Mouse (Mus musculus): ENCODE measurements at regions not wholly inside any gene's neighbourhood (a gene's known extent, or its start where the extent isn't known, plus 50 kb on each side); places are given as distances from the start of the nearest gene placed in this dataset.

DNA sequence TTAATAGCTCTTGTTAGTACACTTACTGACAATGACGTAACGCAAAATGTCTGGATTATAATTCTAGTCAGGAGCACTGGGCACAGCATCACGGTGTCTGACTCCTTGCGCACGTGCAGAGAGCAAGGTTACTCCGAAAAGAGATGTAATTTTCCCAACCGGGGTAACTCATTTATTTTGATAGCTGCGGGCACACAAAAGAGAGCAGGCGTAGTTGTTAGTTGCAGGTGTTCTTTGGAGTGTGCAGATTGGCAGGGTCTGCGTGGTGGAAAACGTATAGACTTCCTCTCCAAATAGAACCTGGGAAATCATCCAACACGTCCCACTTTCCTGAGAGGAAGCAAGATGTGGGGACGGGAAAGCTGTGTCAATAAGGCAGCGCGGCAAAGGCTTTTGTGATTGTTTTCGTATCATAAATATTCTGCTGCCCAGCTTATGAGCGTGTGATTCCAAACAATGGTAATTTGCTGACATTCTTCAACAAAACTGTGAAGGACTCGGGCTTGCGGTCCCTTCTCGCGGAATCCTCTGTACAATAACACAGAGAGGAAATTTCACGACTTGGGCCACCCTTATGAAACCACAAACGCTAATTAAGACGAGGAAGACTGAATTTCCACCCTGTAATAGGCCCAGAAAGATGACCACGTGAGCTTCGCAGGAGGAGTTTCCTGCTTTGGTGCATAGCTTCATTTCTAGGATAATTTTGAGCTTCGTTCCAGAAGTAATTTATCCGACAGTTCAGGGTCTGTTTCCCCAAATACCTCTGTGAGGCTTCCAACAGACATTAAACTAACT lies 163.3 kb downstream of the Plk2 start:
- Histone ChIP-seq H3K4me1 (ENCODE audit: control insufficient read depth, insufficient read depth, low read length) (peaks cover 24% of the 10 kb centered on the region), H3K27ac (ENCODE audit: insufficient read depth, low read depth, low read length) (no peak overlapping the region), H3K4me3 (ENCODE audit: insufficient read depth, low read length) (no peak overlapping the region)
- no peak for TF ChIP-seq CTCF (IDR thresholded peaks at IDR 0.05; ENCODE audit: low read depth, low read length)

DNA sequence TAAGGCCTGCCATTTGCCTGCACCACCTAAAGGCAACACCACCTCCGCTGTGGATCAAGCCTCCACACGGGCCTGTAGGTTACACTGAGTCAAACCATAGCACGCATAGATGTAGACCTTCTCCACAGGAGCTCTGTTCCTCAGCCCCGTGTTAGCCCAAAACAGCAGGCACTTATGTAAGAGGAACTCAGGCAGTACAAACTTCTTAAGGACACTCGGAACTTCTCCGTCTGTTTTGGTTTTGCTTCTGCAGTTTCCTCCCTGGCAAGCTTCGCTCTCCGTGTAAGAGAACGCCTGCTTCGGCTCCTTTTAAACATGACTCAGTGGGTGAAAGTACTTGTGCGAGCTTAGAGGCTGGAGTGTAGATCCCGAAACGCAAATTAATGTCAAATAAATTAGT lies 165.7 kb downstream of the Plk2 start:
- TF ChIP-seq POLR2A (IDR thresholded peaks at IDR 0.05; ENCODE audit: borderline replicate concordance, low read depth, low read length): no peak
- no peak for TF ChIP-seq CTCF (IDR thresholded peaks at IDR 0.05; ENCODE audit: low read depth, low read length)
- peak overlapping the region; percentile 25 for H3K27ac ChIP-seq (ENCODE audit: insufficient read depth, low read depth, low read length)
- H3K4me3 ChIP-seq (ENCODE audit: insufficient read depth, low read length): peak overlapping the region; percentile 14
- peaks cover 25% of the 10 kb centered on the region for H3K4me1 ChIP-seq (ENCODE audit: control insufficient read depth, insufficient read depth, low read length)

DNA sequence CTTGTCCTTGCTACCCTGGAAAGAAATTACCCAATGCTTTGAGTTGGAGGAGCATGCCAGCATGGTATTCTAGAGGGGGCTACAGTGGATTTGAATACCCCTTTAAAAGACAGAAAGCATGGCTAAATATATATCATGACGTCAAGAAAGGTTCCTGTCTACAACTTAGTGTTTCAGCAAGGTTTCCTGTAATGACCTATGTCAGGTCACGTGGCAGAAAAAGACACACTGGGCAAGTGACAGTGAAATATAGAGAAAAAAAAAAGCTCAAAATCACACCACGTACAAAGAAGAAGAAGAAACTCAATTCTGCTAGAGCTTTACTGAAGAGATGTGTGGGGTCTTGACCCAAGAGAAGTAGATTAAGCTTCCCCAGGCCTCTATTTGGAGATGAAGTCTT lies 167.7 kb downstream of the Plk2 start:
- Histone ChIP-seq H3K27ac (ENCODE audit: insufficient read depth, low read depth, low read length) (no peak overlapping the region), H3K4me1 (ENCODE audit: control insufficient read depth, insufficient read depth, low read length) (peaks cover 25% of the 10 kb centered on the region), H3K4me3 (ENCODE audit: insufficient read depth, low read length) (no peak overlapping the region)
- TF ChIP-seq POLR2A (IDR thresholded peaks at IDR 0.05; ENCODE audit: borderline replicate concordance, low read depth, low read length) (no peak), CTCF (IDR thresholded peaks at IDR 0.05; ENCODE audit: low read depth, low read length) (no peak)

DNA sequence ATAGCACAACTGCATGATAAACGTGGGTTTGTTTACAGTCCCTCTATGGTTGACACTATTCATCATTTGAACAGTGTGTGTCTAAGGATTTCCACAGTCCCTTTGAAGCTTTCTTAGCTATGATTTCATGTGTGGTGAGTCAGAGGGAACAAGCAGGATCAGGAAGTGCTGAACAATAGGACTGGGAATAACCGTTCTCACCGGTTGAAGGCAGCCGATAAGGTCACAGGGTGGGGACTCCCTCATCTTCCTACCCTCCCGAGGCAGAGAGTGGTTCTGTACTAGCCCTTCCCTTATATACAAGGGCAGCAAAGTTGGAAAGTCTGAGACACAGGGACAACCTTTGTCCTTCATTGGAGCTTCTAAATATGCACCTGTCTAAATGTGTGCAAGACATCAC lies 168.1 kb downstream of the Plk2 start:
- H3K27ac ChIP-seq (ENCODE audit: insufficient read depth, low read depth, low read length): no peak overlapping the region
- TF ChIP-seq POLR2A (IDR thresholded peaks at IDR 0.05; ENCODE audit: borderline replicate concordance, low read depth, low read length): no peak
- no peak for TF ChIP-seq CTCF (IDR thresholded peaks at IDR 0.05; ENCODE audit: low read depth, low read length)
- peaks cover 25% of the 10 kb centered on the region for H3K4me1 ChIP-seq (ENCODE audit: control insufficient read depth, insufficient read depth, low read length)
- no peak overlapping the region for H3K4me3 ChIP-seq (ENCODE audit: insufficient read depth, low read length)

DNA sequence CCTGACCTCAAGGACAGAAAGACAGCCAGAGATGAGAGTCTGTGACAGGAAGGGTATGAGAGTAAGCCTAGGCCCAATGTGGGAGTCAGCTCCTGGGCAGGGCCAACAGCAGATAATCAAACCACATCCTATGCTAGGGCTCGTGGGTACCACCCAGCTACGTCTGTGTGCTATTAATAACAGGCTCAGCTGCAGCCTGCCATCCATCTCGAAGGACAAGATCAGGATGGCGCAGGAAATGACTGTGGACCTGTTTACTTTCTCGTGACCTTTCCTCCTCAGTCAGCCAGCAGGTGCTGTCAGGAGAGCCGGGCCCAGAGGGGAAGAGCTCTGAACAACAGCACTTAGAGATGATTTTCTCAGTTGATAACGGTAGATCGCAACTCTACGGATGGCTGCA lies 169.1 kb downstream of the Plk2 start:
- Histone ChIP-seq H3K4me1 (ENCODE audit: control insufficient read depth, insufficient read depth, low read length) (peaks cover 33% of the 10 kb centered on the region), H3K4me3 (ENCODE audit: insufficient read depth, low read length) (no peak overlapping the region), H3K27ac (ENCODE audit: insufficient read depth, low read depth, low read length) (no peak overlapping the region)
- TF ChIP-seq POLR2A (IDR thresholded peaks at IDR 0.05; ENCODE audit: borderline replicate concordance, low read depth, low read length) (no peak), CTCF (IDR thresholded peaks at IDR 0.05; ENCODE audit: low read depth, low read length) (no peak)

DNA sequence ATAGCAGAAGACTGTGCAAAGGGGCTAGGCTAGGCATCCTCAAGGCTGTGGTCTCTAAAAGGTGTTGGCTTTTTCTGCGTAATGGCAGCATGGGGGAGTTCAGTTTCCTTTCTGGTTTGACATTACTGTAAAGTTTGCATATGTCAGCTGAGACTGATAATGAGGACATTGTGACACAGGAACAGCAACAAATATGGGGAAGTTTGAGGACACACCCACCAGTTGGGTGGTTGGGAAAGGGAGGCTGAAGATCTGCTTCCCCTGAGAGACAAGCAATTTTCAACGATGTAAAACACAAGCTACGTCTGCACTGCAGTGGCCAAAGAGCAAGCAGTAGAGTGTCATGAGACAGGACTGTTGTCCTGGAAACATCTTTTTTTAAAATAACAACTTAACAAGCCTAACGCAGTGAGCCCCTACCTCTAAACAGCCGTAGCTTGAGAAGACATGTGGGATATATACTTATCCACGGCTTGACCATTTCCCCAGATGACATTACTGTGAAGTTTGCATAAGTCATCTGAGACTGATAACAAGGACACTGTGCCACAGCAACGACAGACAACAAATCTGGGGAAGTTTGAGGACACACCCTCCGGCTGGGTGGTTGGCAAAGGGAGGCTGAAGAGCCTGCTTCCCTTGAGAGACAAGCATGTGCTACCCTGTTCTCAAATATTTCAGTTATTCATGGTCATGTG lies 173.8 kb downstream of the Plk2 start:
- peak overlapping the region; percentile 87 for H3K27ac ChIP-seq (ENCODE audit: insufficient read depth, low read depth, low read length)
- H3K4me1 ChIP-seq (ENCODE audit: control insufficient read depth, insufficient read depth, low read length): peaks cover 17% of the 10 kb centered on the region
- H3K4me3 ChIP-seq (ENCODE audit: insufficient read depth, low read length): no peak overlapping the region
- TF ChIP-seq CTCF (IDR thresholded peaks at IDR 0.05; ENCODE audit: low read depth, low read length) (no peak), POLR2A (IDR thresholded peaks at IDR 0.05; ENCODE audit: borderline replicate concordance, low read depth, low read length) (no peak)

DNA sequence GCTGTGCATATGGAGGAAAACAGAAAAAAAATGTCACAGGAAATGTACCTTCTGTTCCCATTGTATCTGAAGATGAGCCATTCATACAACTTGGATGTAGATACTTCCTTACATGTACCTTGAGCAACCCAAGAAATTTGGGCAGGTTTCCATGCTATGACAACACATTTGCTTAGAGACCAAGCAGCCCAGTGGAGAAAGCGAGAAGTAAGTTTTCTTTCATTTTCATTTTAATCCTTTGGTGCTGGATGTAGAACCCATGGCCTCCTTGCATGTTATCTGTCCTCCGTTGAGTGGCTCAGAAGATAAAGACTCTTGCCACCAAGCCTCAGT lies 174.3 kb downstream of the Plk2 start:
- Histone ChIP-seq H3K27ac (ENCODE audit: insufficient read depth, low read depth, low read length) (peak overlapping the region; percentile 87), H3K4me3 (ENCODE audit: insufficient read depth, low read length) (no peak overlapping the region), H3K4me1 (ENCODE audit: control insufficient read depth, insufficient read depth, low read length) (peaks cover 17% of the 10 kb centered on the region)
- no peak for TF ChIP-seq POLR2A (IDR thresholded peaks at IDR 0.05; ENCODE audit: borderline replicate concordance, low read depth, low read length)
- TF ChIP-seq CTCF (IDR thresholded peaks at IDR 0.05; ENCODE audit: low read depth, low read length): no peak

DNA sequence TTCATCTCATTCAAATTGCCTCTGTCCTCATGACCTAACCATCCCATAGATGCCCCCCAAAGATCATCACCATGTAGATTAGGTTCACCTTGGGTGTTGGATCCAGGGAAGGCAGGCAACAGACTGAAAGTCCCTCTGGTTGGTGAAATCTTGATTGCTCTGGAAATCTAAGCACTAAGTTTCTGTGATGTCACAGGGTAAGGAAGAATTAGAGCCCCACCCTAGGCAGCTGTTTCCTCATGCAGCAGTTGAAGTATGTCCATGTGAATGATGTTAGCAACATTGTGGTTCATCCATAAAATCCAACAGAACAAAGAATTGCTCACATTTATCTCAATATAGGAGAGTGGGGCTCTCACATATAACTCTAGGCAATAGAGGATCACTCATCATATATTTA lies 175.5 kb downstream of the Plk2 start:
- Histone ChIP-seq H3K4me3 (ENCODE audit: insufficient read depth, low read length) (no peak overlapping the region), H3K4me1 (ENCODE audit: control insufficient read depth, insufficient read depth, low read length) (peaks cover 17% of the 10 kb centered on the region), H3K27ac (ENCODE audit: insufficient read depth, low read depth, low read length) (no peak overlapping the region)
- no peak for TF ChIP-seq CTCF (IDR thresholded peaks at IDR 0.05; ENCODE audit: low read depth, low read length)
- TF ChIP-seq POLR2A (IDR thresholded peaks at IDR 0.05; ENCODE audit: borderline replicate concordance, low read depth, low read length): no peak

DNA sequence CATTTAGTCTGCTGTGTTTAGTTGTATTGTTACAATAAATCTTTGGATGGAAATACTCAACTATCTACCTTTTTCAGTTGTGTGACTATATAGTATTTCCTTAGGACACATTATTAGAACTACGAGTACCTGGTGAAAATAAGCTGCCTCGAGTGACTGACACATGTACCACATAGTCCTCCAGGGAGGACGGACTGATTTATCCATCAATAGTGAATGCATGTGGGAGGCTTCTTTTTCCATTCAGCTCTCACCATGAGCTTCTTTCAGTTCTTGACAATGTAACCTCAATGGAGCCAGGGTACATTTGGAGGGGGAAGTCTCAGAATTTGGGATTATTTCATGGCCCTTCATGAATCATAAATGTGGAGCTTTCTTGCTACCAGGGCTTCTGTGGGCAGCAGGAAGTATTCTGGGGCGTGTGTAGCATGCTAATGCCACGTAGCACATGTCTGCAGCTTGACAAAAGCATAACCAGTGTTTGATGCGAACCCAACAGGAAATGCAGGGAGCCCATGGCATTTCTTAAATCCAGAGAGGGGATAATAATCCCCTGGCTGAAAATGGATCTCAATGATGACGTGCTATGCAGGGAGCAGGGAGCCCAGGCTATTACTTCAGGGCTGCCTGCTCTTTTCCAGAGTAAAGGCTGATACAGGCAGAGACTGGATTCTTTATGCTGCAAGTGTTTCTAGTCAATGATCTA lies 178.7 kb downstream of the Plk2 start:
- H3K4me3 ChIP-seq (ENCODE audit: insufficient read depth, low read length): no peak overlapping the region
- H3K27ac ChIP-seq (ENCODE audit: insufficient read depth, low read depth, low read length): no peak overlapping the region
- peaks cover 12% of the 10 kb centered on the region for H3K4me1 ChIP-seq (ENCODE audit: control insufficient read depth, insufficient read depth, low read length)
- TF ChIP-seq CTCF (IDR thresholded peaks at IDR 0.05; ENCODE audit: low read depth, low read length) (no peak), POLR2A (IDR thresholded peaks at IDR 0.05; ENCODE audit: borderline replicate concordance, low read depth, low read length) (no peak)
